Mouse (Mus musculus) frontal cortex, postnatal 25 days (tissue): ENCODE measurements around the gene 1810065E05Rik.

ENCODE experiments used
- DNase-seq, 2 experiments: peaks; one replicate each; pipeline ENCODE4 v3.0.0; 2022; ENCODE audit warnings: low spot score in 2 of 2

The 1810065E05Rik gene

GRCm38 (mm10) chr11:58420815-58421214 is at the start of gene 1810065E05Rik:
Gene 1810065E05Rik, plus strand, starts transcription at chr11:58421111.
- no peak for DNase-seq

- DNase-seq = no peak
These were observed 43.6 kb upstream of the 1810065E05Rik start for GRCm38 (mm10) chr11:58377273-58377672.

DNA sequence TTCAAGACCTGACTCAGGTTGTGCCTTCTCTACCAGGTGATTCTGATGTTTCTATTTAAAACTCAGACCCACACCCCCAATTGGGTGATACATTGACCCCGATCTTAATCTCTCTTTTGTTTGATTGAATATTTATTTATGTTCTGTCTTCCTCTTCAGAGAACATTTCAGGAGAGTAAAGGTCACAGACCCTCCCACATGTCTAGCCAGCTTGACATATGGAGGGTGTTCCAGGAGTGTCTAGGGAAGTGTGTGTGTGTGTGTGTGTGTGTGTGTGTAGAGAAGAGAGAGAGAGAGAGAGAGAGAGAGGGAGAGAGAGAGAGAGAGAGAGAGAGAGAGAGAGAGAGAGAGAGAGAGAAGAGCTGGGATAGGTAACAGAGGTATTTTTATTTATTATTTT is 43.2 kb upstream of the 1810065E05Rik start:
- DNase-seq = no peak

GRCm38 (mm10) chr11:58378763-58379278 is 42.1 kb upstream of the 1810065E05Rik start, which contains the start of gene Lypd8:
Gene Lypd8, plus strand, starts transcription at chr11:58379043.
- no peak for DNase-seq

DNA sequence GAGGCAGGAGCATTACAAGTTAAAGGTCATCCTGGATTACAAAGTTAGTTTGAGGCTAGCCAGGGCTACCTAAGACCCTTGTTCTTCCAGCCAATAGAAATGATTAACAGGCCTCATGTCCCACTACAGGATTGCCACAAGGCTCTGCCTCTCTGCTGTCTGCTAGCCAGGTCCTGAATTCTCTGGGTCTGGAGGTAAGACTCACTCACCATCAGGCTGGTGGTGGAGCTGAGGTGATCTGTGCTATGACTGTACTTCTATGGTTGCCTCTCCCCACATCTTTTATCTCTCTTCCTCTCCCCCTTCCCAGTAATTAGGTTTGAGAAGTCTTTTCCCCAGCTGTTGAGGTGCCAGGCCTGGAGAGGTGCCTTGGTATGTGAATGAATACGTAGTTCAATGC is 41.4 kb upstream of the 1810065E05Rik start:
- DNase-seq = no peak

DNA sequence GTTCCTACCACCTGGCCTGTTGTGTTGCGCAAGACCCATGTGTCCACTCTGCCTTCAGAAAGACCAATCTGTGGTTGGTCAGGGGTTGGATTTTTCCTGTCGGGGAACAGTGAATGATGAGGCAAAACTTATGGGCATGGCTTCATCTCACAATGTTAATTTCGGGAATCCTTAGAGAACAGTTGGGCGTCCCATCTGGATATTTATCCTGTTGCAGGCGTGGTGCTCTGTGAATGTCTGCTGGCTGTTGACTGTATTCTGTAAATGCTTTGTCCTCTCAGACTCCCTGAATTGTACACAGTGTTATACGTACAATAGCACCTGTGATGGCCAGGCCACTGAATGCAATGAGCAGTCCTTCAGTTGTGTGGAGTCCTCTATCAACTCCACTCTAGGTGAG is 38.4 kb upstream of the 1810065E05Rik start:
- DNase-seq = no peak

- DNase-seq = no peak
These were observed 20.8 kb upstream of the 1810065E05Rik start for GRCm38 (mm10) chr11:58399985-58400645.

DNA sequence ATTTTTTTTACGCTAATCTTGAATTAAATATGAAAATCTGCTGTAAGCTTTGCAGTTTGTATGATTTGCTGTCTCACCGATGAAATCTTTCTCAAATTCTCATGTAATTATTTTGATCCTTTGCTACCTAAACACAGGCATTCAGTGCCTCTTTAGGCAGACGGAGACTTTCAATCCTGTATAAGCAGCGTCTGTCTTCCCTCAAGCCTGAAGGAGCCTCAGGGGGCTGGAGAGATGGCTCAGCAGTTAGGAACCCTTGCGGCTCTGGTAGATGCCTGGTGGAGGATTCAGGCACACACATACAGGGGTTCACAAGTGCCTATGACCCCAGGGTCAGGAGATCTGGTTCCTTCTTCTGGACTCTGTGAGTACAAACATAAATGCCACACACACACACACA is 20.3 kb upstream of the 1810065E05Rik start:
- DNase-seq = no peak

DNA sequence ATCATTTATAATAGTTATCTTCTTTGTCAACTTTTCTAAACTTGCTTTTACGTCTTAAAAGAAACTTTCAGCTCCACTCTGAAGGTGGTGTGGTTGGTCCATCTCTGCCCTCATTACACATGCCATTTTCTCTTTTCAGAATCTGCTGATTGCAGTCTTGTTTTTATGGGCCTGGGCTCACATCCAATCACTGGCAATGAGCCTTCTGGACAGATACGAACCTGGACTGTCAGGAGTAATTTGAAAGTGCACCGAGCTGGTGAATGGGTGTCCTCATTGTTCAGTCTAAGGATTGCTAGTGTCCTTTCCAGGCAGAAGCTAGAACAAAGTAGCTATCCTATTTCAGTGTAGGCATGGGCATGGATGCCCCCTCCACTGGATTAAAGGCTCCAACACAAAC is 12.8 kb upstream of the 1810065E05Rik start:
- no peak for DNase-seq

DNA sequence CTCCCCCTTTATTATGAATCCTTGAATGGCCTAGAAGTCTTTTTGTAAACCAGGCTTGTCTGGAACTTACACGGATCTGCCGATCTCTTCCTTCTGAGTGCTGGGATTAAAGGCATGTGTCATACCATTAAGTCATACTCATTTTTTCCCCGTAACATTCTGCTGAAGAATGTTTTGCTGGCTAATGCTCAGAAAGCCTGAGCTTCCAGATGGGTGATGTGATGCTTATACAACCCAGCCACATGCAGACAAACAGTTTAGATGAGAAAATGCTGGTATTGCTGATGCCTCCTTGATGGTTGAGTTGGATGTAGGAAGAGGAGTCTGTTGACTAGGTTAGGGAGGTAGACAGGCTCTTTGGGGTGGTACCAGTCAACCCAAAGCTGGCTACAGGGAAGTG is 2.6 kb upstream of the 1810065E05Rik start:
- DNase-seq = no peak

DNA sequence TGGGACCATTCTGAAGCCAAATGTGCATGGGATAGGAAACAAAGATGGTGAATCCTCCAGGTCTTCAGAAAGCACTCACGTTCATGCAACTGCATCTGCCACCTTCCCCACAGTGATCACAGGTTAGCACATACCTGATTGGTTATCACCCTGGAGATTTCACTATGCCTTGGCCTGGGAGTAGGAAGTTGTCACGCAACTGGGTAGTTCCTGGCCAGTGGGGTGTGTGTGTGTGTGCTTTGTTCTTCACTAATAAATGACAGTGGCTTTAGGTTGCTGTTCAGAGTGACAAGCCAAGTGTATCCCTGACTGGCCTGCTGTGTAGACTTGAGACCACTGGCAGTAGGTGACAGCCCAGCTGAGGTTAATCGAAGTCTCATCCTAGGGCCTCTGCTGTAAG is 11.3 kb downstream of the 1810065E05Rik start, which contains the start of gene Gm12253:
Gene Gm12253 (plus strand): TSS at position 301 of the 400 bp plus-strand sequence.
- no peak for DNase-seq

DNA sequence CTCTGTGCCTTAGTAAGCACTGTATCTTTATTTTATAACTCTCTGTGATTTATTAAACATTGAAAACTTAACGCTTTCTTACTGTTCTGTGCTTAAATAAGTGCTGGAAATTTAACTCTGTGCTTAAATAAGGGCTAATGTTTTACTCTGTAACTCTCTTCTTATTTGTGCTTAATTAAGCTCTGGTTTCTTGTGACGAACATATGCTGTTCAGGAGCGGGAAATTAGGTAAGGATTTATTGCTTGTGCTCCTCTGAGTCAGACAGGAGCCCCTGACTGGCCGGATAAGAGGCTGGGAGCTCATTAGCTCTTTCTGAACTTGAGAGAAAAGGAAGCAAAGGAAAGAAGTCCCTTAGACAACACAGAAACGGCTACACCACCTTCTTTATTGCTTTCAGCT is 17.0 kb downstream of the 1810065E05Rik start:
- no peak for DNase-seq

DNA sequence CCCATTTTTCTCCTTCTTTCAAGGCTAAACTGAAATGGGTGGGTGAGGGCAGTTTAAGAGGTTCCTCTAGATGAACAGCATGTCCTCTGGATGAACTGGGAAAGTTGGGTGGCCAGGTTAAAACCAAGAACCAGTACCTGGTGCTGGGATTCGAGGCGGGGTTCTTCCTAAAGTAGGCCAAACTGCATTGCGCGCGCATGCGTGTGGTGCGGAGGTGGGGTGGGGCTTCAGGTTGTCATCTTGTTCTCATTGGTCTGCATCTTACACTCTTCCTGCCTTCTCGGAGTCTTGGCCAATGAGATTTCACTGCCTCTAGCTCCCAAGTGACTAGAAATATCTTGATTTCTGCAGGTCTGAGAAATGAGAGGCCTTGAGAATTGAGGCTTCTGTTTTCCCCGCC is 31.8 kb downstream of the 1810065E05Rik start, which contains the start of gene Lypd9:
Gene Lypd9 (minus strand): TSS at position 165 of the 400 bp plus-strand sequence.
- DNase-seq = no peak

- no peak for DNase-seq
These were observed 32.7 kb downstream of the 1810065E05Rik start for GRCm38 (mm10) chr11:58453592-58453991.

- no peak for DNase-seq
These were observed 41.3 kb downstream of the 1810065E05Rik start, which contains the start of gene Olfr30 for GRCm38 (mm10) chr11:58462170-58462569. Gene Olfr30, minus strand, starts transcription at chr11:58462270.
